Mouse (Mus musculus): ENCODE data around the gene Atxn7.

DNA sequence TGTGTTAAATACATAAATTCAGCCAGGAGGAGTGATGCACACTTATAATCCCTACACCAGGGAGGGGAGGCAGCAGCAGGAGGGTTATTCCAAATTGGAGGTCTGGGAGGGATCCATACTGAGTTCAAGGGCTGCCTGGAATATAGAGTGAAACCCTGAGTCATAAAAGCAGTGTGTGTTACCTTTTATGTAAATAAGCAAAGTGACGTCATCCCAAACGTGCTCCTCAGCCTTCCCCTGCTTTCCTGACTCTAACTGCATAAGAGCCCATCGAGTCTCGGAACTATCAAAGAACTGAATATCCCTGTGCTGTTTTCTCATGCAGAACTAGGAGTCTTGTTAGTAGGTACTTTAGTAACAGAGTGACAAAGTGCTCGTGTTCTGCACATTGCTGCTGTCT, 102.1 kb downstream of the Atxn7 start:
- TF ChIP-seq CTCF (IDR thresholded peaks at IDR 0.05; ENCODE audit: extremely low read depth, insufficient read depth, insufficient read length, insufficient replicate concordance): no peak
- TF ChIP-seq POLR2A (IDR thresholded peaks at IDR 0.05; ENCODE audit: low read depth, low read length): no peak
